Mouse (Mus musculus): Measurements from ENCODE around the gene Olfr1420.
"Not testable (repeated sequence)": the region's sequence is repeated elsewhere in the genome, so short reads cannot be mapped to it uniquely, and the experiment has no call there.

- TF ChIP-seq POLR2AphosphoS2 (IDR thresholded peaks at IDR 0.05; ENCODE audit: low read length); TAL1 (IDR thresholded peaks at IDR 0.05; ENCODE audit: low read length); CHD2 (IDR thresholded peaks at IDR 0.05; ENCODE audit: low read length); HCFC1 (IDR thresholded peaks at IDR 0.05; ENCODE audit: low read depth, low read length); POLR2A (IDR thresholded peaks at IDR 0.05; ENCODE audit: control insufficient read depth in 1 of 2, insufficient read depth in 1 of 2, low read depth in 1 of 2, low read length in 2 of 2, poor library complexity in 1 of 2); ZC3H11A (IDR thresholded peaks at IDR 0.05; ENCODE audit: low read depth, low read length); EP300 (IDR thresholded peaks at IDR 0.05; ENCODE audit: low read depth in 1 of 2, low read length in 2 of 2); CTCF (IDR thresholded peaks at IDR 0.05 in 2 of 3, conservative IDR thresholded peaks at IDR 0.05 in 1 of 3; ENCODE audit: control insufficient read depth in 1 of 3, insufficient read depth in 1 of 3, low read depth in 2 of 3, low read length in 3 of 3, poor library complexity in 1 of 3, severe bottlenecking in 1 of 3); MAX (IDR thresholded peaks at IDR 0.05; ENCODE audit: low read length); ZMIZ1 (IDR thresholded peaks at IDR 0.05; ENCODE audit: low read depth, low read length); KAT2A (conservative IDR thresholded peaks at IDR 0.05; ENCODE audit: low read depth, low read length); GATA1 (IDR thresholded peaks at IDR 0.05; ENCODE audit: low read depth, low read length): not testable (repeated sequence)
Measured at GRCm38 (mm10) chr19:11946460-11946859, 60.1 kb downstream of the Olfr1420 start.

Data from MEL (cell line).